Mouse (Mus musculus): ENCODE measurements around the gene Golt1a.

- TF ChIP-seq CTCF (IDR thresholded peaks at IDR 0.05; ENCODE audit: low read depth) = no peak
- TF ChIP-seq EP300 (IDR thresholded peaks at IDR 0.05; ENCODE audit: low read depth) = no peak
Measured at GRCm38 (mm10) chr1:133287051-133287450, 22.5 kb upstream of the Golt1a start.

All from liver, embryonic 14.5 days (tissue).